Mouse (Mus musculus): ENCODE measurements around the gene Hid1.

DNA sequence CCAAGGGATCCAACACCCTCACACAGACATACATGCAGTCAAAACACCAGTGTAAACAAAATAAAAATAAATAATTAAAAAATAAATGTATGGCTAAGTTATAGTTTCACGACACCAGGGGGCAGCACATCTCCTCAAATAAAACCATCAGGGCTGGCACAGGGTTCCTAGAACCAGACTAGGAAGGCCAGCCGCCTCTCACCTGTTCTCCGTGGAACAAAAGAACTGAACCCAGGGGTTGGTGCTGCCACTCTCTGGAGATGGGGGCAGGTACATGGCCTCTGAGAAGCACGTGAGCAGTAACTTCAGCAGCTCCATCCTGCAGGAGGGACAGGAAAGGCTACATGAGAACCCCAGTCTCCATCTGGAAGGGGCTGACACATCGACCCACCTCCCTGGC lies 9.1 kb downstream of the Hid1 start:
- TF ChIP-seq POLR2A (IDR thresholded peaks at IDR 0.05; ENCODE audit: extremely low read depth, insufficient read depth, low read length): no peak
- peak; percentile 54; the same call in 1 of the 2 replicates for TF ChIP-seq CTCF (IDR thresholded peaks at IDR 0.05; ENCODE audit: extremely low read depth, insufficient read depth, low read length)

Data from cortical plate, adult 2 months (tissue).